Mouse (Mus musculus): ENCODE results near the gene Siah2. TPM values are rescaled to one million over a fixed set of nuclear protein-coding genes. Genes with fewer than 3 reads are reported as not detected.

Gene Siah2
- total RNA-seq, 2 experiments from 2014 or later: 21.4 to 22.4 TPM

GRCm38 (mm10) chr3:58672481-58673183 lies 19.6 kb downstream of the Siah2 start:
- DNase-seq (ENCODE audit: low spot score in 2 of 2): no peak

DNA sequence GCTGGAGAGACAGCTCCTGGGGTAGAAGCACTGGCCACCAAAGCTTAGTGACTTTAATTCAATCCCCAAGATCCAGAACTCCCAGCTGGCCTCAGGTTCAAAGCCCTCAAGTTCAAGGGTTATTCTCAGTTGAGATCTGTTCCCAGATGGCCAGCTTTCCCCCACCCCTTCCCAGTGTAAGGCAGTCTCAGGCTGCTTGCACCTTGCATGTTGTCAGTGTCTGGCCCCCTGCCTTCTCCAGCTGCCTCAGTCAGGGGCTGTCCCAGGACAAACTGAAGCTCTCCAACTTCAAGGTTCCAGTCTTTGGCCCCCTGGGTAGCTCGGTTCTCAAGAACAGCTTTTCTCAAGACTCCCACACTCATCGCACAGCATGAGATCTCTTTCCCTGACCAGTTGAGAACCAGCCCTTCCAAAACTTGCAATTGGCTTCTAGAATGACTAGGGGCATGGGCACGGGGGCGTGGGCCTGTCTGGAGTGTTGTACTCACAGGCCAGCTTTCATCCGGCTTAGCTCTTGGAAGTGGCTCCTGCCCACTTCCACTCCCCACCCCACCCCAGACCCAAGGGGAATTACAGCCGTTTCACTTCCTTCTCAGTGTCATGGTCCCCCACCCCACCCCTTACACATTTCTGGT lies 20.5 kb downstream of the Siah2 start:
- no peak for DNase-seq (ENCODE audit: low spot score in 2 of 2)

DNA sequence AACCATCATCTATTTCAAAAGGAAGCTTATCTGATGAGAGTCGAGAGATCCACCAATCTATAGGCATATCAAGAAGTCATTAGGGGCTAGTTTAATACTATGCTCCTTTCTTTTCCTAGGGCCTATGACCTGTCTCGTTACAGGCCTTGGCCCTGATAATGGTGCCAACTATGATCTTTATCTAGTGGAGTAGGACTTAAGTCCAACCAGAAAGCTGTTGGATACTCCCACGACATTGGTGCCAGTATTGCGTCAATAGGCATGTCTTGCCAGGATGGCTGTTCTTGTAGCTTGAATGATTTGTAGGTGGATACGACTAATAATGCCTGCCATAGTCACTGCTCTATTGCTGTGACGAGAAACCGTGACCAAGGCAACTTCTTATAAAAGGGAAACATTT lies 28.2 kb downstream of the Siah2 start:
- DNase-seq (ENCODE audit: low spot score in 2 of 2): no peak

GRCm38 (mm10) chr3:58660636-58661035 lies 31.6 kb downstream of the Siah2 start:
- DNase-seq (ENCODE audit: low spot score in 2 of 2): no peak

GRCm38 (mm10) chr3:58657356-58657755 lies 34.8 kb downstream of the Siah2 start:
- DNase-seq (ENCODE audit: low spot score in 2 of 2): peak in 1 of 2 experiments; percentile 21

- DNase-seq (ENCODE audit: low spot score in 2 of 2): peak; percentile 62 to 77
These were observed 36.7 kb downstream of the Siah2 start for GRCm38 (mm10) chr3:58655362-58656130.

DNA sequence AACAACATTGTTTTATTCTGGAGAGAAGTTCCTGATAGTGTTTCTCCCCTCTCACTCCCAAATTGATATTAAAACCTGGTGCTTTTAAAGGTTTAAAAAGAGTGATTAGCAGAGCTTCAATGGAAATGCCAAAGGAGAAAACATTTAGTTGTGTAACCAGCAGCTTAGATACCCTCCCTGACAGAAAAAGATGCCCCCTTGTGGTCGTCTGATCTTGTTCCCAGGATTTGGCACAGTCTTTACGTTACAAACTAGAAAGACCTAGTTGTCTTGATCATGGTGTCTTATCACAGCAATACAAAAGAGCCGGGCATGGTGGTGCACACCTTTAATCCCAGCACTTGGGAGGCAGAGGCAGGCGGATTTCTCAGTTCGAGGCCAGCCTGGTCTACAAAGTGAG lies 38.3 kb downstream of the Siah2 start:
- DNase-seq (ENCODE audit: low spot score in 2 of 2): no peak

DNA sequence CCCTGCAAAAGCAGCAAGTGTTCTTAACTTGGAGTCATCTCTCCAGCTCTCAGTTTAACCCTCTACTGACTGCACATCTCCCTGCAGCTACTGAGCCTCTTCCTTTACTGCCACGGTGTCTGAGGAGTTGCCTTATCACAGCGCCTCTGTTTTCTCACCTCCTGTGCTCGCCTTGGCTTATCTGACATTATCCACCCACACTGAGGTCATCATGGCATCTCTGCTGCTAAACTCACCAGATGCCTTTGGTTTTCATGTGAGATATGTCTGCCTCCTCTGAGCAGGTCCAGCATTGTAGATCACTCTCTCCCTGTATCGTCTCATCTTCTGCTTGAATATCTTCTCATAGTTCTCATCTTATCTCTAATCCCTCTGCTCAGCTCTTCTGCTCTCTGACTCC lies 41.9 kb downstream of the Siah2 start:
- DNase-seq (ENCODE audit: low spot score in 2 of 2): no peak

- no peak for DNase-seq (ENCODE audit: low spot score in 2 of 2)
These were observed 45.0 kb downstream of the Siah2 start for GRCm38 (mm10) chr3:58647179-58647578.

DNA sequence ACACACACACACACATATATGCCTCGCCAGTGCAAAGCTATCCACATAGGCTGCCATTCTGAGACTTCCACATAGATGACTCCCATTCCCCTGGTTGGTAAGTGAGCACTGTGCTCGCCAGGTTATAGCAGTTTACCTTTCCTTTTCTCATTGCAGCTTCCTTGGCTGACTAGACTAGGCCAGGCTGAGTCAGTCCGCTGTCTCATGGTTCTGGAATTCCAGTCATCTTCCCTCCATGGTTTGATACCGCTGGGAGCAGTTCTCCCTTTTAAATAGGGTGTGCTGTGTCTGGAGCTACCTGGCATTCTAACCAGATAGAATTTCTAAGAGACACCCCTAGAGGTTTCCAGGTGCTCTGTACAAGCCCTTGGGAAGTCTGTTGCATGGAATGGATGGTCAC lies 46.0 kb downstream of the Siah2 start:
- DNase-seq (ENCODE audit: low spot score in 2 of 2): no peak

GRCm38 (mm10) chr3:58636406-58637295 lies 55.5 kb downstream of the Siah2 start, which contains the start of gene Erich6:
Gene Erich6, minus strand, starts transcription at chr3:58637207.
- DNase-seq (ENCODE audit: low spot score in 2 of 2): peak; percentile 4 to 34

GRCm38 (mm10) chr3:58631693-58632092 lies 60.5 kb downstream of the Siah2 start:
- DNase-seq (ENCODE audit: low spot score in 2 of 2): peak in 1 of 2 experiments; percentile 5

DNA sequence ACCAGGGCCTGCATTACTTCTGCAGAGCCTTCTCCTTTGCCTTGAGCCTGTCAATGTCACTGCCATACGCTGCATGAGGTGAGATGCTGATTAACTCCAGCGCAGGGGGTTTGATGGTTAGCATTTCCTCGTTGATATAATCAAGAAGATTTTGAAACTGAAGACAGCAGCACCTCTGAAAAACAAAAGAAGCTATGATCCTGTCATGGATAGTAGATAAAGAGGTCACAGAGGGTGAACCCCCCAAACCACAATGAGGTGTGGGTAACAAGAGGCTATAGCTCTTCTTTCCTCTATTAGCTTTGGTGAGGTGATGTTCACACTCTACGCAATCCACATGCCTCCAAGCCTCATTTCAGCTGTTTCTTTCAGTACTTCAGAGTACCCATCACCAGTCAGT lies 67.2 kb downstream of the Siah2 start:
- no peak for DNase-seq (ENCODE audit: low spot score in 2 of 2)

Other genes with a start within 250 kb of the Siah2 start
- 10 to 100 TPM; 41.6 to 42.6 TPM for gene Eif2a, start 166.6 kb downstream of the Siah2 start, total RNA-seq (2021)
- gene Serp1, start 166.5 kb downstream of the Siah2 start, total RNA-seq (2021): 10 to 100 TPM; 19.7 to 23.1 TPM
- 100 to 1,000 TPM; 141 to 145 TPM for gene Selenot, start 115.8 kb downstream of the Siah2 start, total RNA-seq (2021)
- gene Erich6, start 55.2 kb downstream of the Siah2 start, total RNA-seq (2021): 1 to 10 TPM in 1 of 2 experiments, under 1 TPM in 1; 0.95 to 1.3 TPM
- gene Mindy4b-ps, start 129.9 kb upstream of the Siah2 start, total RNA-seq (2021): 1 to 10 TPM; 2.2 to 4.9 TPM
- gene Clrn1, start 192.9 kb upstream of the Siah2 start, total RNA-seq (2021): 1 to 10 TPM; 1.1 to 1.3 TPM

All from left cerebral cortex, adult 18-20 months (tissue).